Mouse (Mus musculus): Measurements from ENCODE around the gene Kri1. TPM values are rescaled to one million over a fixed set of nuclear protein-coding genes. Genes with fewer than 3 reads are reported as not detected.
"Not testable (repeated sequence)": the region's sequence is repeated elsewhere in the genome, so short reads cannot be mapped to it uniquely, and the experiment has no call there.

Kri1 gene
- polyA plus RNA-seq, 1 experiment from 2014 or later = 8.7 TPM

GRCm38 (mm10) chr9:21331365-21332140 is 43.8 kb upstream of the Kri1 start:
- Histone ChIP-seq H3K4me3 (replicated peaks; ENCODE audit: low read depth, low read length) (no peak overlapping the region), H3K9ac (ENCODE audit: low read depth, low read length) (no peak overlapping the region), H3K36me3 (ENCODE audit: insufficient read depth, low read length) (no peaks in the 10 kb centered on the region), H3K9me3 (replicated peaks; ENCODE audit: low read length) (no peaks in the 10 kb centered on the region), H3K27me3 (ENCODE audit: insufficient read depth, low read length) (no peaks in the 10 kb centered on the region), H3K27ac (no peak overlapping the region; the same call in 1 of the 2 replicates), H3K4me2 (ENCODE audit: low read length) (no peak overlapping the region), H3K4me1 (replicated peaks; ENCODE audit: insufficient read depth, low read length) (peaks cover 9% of the 10 kb centered on the region; the same call in 1 of the 2 replicates)
- ATAC-seq (replicated peaks; ENCODE audit: low FRiP score, low read depth) = no peak
- no peak for DNase-seq (ENCODE audit: low spot score)
- 72% methylated on average over 12 of the region's 12 CpGs for WGBS
- no peak for TF ChIP-seq CTCF (IDR thresholded peaks at IDR 0.05; ENCODE audit: low read depth)

GRCm38 (mm10) chr9:21329699-21330289 is 42.0 kb upstream of the Kri1 start:
- H3K4me3 ChIP-seq (replicated peaks; ENCODE audit: low read depth, low read length) = no peak overlapping the region
- no peaks in the 10 kb centered on the region for H3K9me3 ChIP-seq (replicated peaks; ENCODE audit: low read length)
- DNase-seq (ENCODE audit: low spot score) = no peak
- no peaks in the 10 kb centered on the region for H3K27me3 ChIP-seq (ENCODE audit: insufficient read depth, low read length)
- no peak overlapping the region for H3K9ac ChIP-seq (ENCODE audit: low read depth, low read length)
- no peaks in the 10 kb centered on the region for H3K36me3 ChIP-seq (ENCODE audit: insufficient read depth, low read length)
- no peak overlapping the region for H3K27ac ChIP-seq
- 90% methylated on average over 10 of the region's 10 CpGs for WGBS
- TF ChIP-seq CTCF (IDR thresholded peaks at IDR 0.05; ENCODE audit: low read depth) = no peak
- ATAC-seq (replicated peaks; ENCODE audit: low FRiP score, low read depth) = 0 out of 2 replicates have a peak, but pooled peaks have one; percentile 6
- no peak overlapping the region for H3K4me2 ChIP-seq (ENCODE audit: low read length)
- H3K4me1 ChIP-seq (replicated peaks; ENCODE audit: insufficient read depth, low read length) = peaks cover 9% of the 10 kb centered on the region; the same call in 1 of the 2 replicates

GRCm38 (mm10) chr9:21329041-21329440 is 41.3 kb upstream of the Kri1 start:
- no peaks in the 10 kb centered on the region for H3K36me3 ChIP-seq (ENCODE audit: insufficient read depth, low read length)
- no peak overlapping the region for H3K9ac ChIP-seq (ENCODE audit: low read depth, low read length)
- no peak overlapping the region for H3K27ac ChIP-seq
- no peaks in the 10 kb centered on the region for H3K9me3 ChIP-seq (replicated peaks; ENCODE audit: low read length)
- peaks cover 9% of the 10 kb centered on the region; the same call in 1 of the 2 replicates for H3K4me1 ChIP-seq (replicated peaks; ENCODE audit: insufficient read depth, low read length)
- no peak for ATAC-seq (replicated peaks; ENCODE audit: low FRiP score, low read depth)
- H3K4me3 ChIP-seq (replicated peaks; ENCODE audit: low read depth, low read length) = no peak overlapping the region
- no peak for TF ChIP-seq CTCF (IDR thresholded peaks at IDR 0.05; ENCODE audit: low read depth)
- no peak for DNase-seq (ENCODE audit: low spot score)
- no peak overlapping the region for H3K4me2 ChIP-seq (ENCODE audit: low read length)
- no peaks in the 10 kb centered on the region for H3K27me3 ChIP-seq (ENCODE audit: insufficient read depth, low read length)
- 68% methylated on average over 3 of the region's 5 CpGs for WGBS

GRCm38 (mm10) chr9:21328041-21328440 is 40.3 kb upstream of the Kri1 start:
- WGBS = 78% methylated on average over 3 of the region's 3 CpGs
- no peak overlapping the region for H3K4me3 ChIP-seq (replicated peaks; ENCODE audit: low read depth, low read length)
- no peaks in the 10 kb centered on the region for H3K27me3 ChIP-seq (ENCODE audit: insufficient read depth, low read length)

GRCm38 (mm10) chr9:21327569-21327968 is 39.8 kb upstream of the Kri1 start:
- Histone ChIP-seq H3K36me3 (ENCODE audit: insufficient read depth, low read length) (no peaks in the 10 kb centered on the region), H3K4me3 (replicated peaks; ENCODE audit: low read depth, low read length) (no peak overlapping the region), H3K27me3 (ENCODE audit: insufficient read depth, low read length) (no peaks in the 10 kb centered on the region), H3K4me2 (ENCODE audit: low read length) (no peak overlapping the region), H3K9ac (ENCODE audit: low read depth, low read length) (no peak overlapping the region), H3K4me1 (replicated peaks; ENCODE audit: insufficient read depth, low read length) (peaks cover 5% of the 10 kb centered on the region; the same call in 1 of the 2 replicates), H3K27ac (no peak overlapping the region), H3K9me3 (replicated peaks; ENCODE audit: low read length) (no peaks in the 10 kb centered on the region)
- ATAC-seq (replicated peaks; ENCODE audit: low FRiP score, low read depth) (no peak), DNase-seq (ENCODE audit: low spot score) (no peak)
- 64% methylated on average over 3 of the region's 3 CpGs for WGBS
- TF ChIP-seq CTCF (IDR thresholded peaks at IDR 0.05; ENCODE audit: low read depth) = no peak

More at GRCm38 (mm10) chr9:21328041-21328440, 40.3 kb upstream of the Kri1 start:
- Histone ChIP-seq H3K4me1 (replicated peaks; ENCODE audit: insufficient read depth, low read length) (peaks cover 9% of the 10 kb centered on the region; the same call in 1 of the 2 replicates), H3K9ac (ENCODE audit: low read depth, low read length) (no peak overlapping the region), H3K27ac (no peak overlapping the region), H3K36me3 (ENCODE audit: insufficient read depth, low read length) (no peaks in the 10 kb centered on the region), H3K9me3 (replicated peaks; ENCODE audit: low read length) (no peaks in the 10 kb centered on the region), H3K4me2 (ENCODE audit: low read length) (no peak overlapping the region)
- TF ChIP-seq CTCF (IDR thresholded peaks at IDR 0.05; ENCODE audit: low read depth) = no peak
- ATAC-seq (replicated peaks; ENCODE audit: low FRiP score, low read depth) (no peak), DNase-seq (ENCODE audit: low spot score) (no peak)

GRCm38 (mm10) chr9:21324269-21324668 is 36.5 kb upstream of the Kri1 start:
- ATAC-seq (replicated peaks; ENCODE audit: low FRiP score, low read depth) (no peak), DNase-seq (ENCODE audit: low spot score) (no peak)
- Histone ChIP-seq H3K27me3 (ENCODE audit: insufficient read depth, low read length) (no peaks in the 10 kb centered on the region), H3K27ac (no peak overlapping the region), H3K4me1 (replicated peaks; ENCODE audit: insufficient read depth, low read length) (peaks cover 7% of the 10 kb centered on the region; the same call in 1 of the 2 replicates), H3K9ac (ENCODE audit: low read depth, low read length) (no peak overlapping the region), H3K4me3 (replicated peaks; ENCODE audit: low read depth, low read length) (no peak overlapping the region), H3K36me3 (ENCODE audit: insufficient read depth, low read length) (no peaks in the 10 kb centered on the region), H3K9me3 (replicated peaks; ENCODE audit: low read length) (no peaks in the 10 kb centered on the region), H3K4me2 (ENCODE audit: low read length) (no peak overlapping the region)
- TF ChIP-seq CTCF (IDR thresholded peaks at IDR 0.05; ENCODE audit: low read depth) = no peak
- WGBS = 79% methylated on average over 11 of the region's 11 CpGs

- not testable (repeated sequence) for H3K4me2 ChIP-seq (ENCODE audit: low read length)
Measured at GRCm38 (mm10) chr9:21322917-21323297, 35.1 kb upstream of the Kri1 start.

More at GRCm38 (mm10) chr9:21322917-21323297, 35.1 kb upstream of the Kri1 start:
- not testable (repeated sequence) for ATAC-seq (replicated peaks; ENCODE audit: low FRiP score, low read depth); DNase-seq (ENCODE audit: low spot score); H3K36me3 ChIP-seq (ENCODE audit: insufficient read depth, low read length); H3K4me3 ChIP-seq (replicated peaks; ENCODE audit: low read depth, low read length); H3K4me1 ChIP-seq (replicated peaks; ENCODE audit: insufficient read depth, low read length); H3K27ac ChIP-seq; H3K9me3 ChIP-seq (replicated peaks; ENCODE audit: low read length); H3K9ac ChIP-seq (ENCODE audit: low read depth, low read length); H3K27me3 ChIP-seq (ENCODE audit: insufficient read depth, low read length)
- WGBS = 86% methylated on average over 7 of the region's 8 CpGs
